Mouse (Mus musculus) forebrain, embryonic 12.5 days (tissue): ENCODE data around the gene Sdf2. TPM values are rescaled to one million over a fixed set of nuclear protein-coding genes. Genes with fewer than 3 reads are reported as not detected.

Experiments used
- ATAC-seq: fragments of 200-750 bp; cut with Nextera tagmentation; 2 replicates; pipeline ENCODE4 v1.8.0; 2017; ENCODE audit warnings: moderate TSS enrichment; ENCODE audit not compliant: low FRiP score
- H3K27ac ChIP-seq: fragments of 300-500 bp; sonication (generic); 2 replicates; pipeline ENCODE4 v1.5.1; 2016; ENCODE audit warnings: mild to moderate bottlenecking
- H3K27me3 ChIP-seq: fragments of 300-500 bp; sonication (generic); 2 replicates; pipeline ENCODE4 v1.6.1; 2016; ENCODE audit warnings: mild to moderate bottlenecking
- H3K36me3 ChIP-seq: fragments of 300-500 bp; sonication (generic); replicated peaks from 2 replicates; pipeline ENCODE4 v1.6.1; 2016; ENCODE audit warnings: mild to moderate bottlenecking
- H3K4me1 ChIP-seq: fragments of 300-500 bp; sonication (generic); 2 replicates; pipeline ENCODE4 v1.6.1; 2016
- H3K4me2 ChIP-seq: fragments of 300-500 bp; sonication (generic); 2 replicates; pipeline ENCODE4 v1.6.1; 2016; ENCODE audit warnings: mild to moderate bottlenecking, moderate library complexity
- H3K4me3 ChIP-seq: fragments of 300-500 bp; sonication (generic); replicated peaks from 2 replicates; pipeline ENCODE4 v1.5.1; 2016; ENCODE audit warnings: mild to moderate bottlenecking
- H3K9ac ChIP-seq: fragments of 300-500 bp; sonication (generic); 2 replicates; pipeline ENCODE4 v1.6.1; 2016; ENCODE audit warnings: mild to moderate bottlenecking
- H3K9me3 ChIP-seq: fragments of 300-500 bp; sonication (generic); 2 replicates; pipeline ENCODE4 v1.6.1; 2016
- WGBS: fragments of 180-500 bp; shearing (Covaris S2); methylation state at CpG from one replicate; pipeline ENCODE4 v1.1.7; 2016; 5-methylcytosine and 5-hydroxymethylcytosine counted together
- polyA plus RNA-seq: library from polyadenylated mRNA; unstranded; fragments of >200 nt; fragmentation: Nextera tagmentation; extraction: Ambion mirVana; gene quantifications from 2 replicates; pipeline ENCODE4 v1.2.1, GENCODE M21; 2016

The Sdf2 gene
- polyA plus RNA-seq, 1 experiment from 2014 or later, result 48.3 TPM

DNA sequence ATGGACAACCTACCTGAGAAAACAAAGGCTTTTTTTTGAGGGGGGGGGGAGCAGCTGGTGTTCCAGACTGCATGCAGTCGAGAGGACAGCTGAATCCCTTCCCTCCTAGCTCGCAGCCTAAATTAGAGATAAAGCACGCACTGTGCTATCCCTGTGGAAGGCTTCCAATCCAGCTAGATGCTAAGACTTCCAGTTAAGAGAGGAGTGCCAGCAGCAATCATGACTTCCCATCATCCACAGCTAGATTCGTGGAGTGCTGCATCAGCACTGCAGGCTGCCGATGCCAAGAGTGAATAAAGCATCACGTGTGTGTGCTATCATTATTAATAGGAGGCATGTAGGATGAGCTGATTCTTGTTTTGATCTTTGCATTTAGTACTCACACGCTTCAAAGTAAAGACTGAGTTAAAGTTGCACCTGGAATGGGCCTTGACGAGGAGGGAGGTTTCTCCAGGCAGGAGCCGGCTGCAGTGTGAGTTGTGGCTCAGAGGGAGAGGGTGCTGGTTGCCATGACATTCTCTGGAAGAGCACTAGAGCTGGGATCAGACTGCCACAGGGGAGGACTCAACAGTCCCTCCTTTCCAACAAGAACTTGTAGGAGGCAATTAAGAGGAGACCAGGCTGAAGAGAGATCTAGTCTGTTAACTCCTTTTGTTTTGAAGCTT, 5.2 kb upstream of the Sdf2 start:
- H3K4me1 ChIP-seq, result peaks cover 21% of the 10 kb centered on the region
- H3K36me3 ChIP-seq, result peaks cover 34% of the 10 kb centered on the region
- no peak for ATAC-seq

GRCm38 (mm10) chr11:78245261-78245626, 302 bp upstream of the Sdf2 start:
- peak overlapping the region; percentile 84 for H3K27ac ChIP-seq
- H3K9ac ChIP-seq, result peak overlapping the region; percentile 89
- H3K36me3 ChIP-seq, result peaks cover 11% of the 10 kb centered on the region
- no peaks in the 10 kb centered on the region for H3K27me3 ChIP-seq
- under 1% methylated on average over 19 of the region's 19 CpGs for WGBS
- H3K4me3 ChIP-seq, result peak overlapping the region; percentile 91
- ATAC-seq, result peak; percentile 62
- H3K9me3 ChIP-seq, result no peaks in the 10 kb centered on the region
- H3K4me1 ChIP-seq, result peaks cover 41% of the 10 kb centered on the region
- peak overlapping the region; percentile 86 for H3K4me2 ChIP-seq

More for the DNA sequence above, 5.2 kb upstream of the Sdf2 start:
- Histone ChIP-seq H3K27me3 (no peaks in the 10 kb centered on the region), H3K9me3 (no peaks in the 10 kb centered on the region), H3K4me3 (no peak overlapping the region), H3K9ac (no peak overlapping the region), H3K4me2 (no peak overlapping the region), H3K27ac (no peak overlapping the region)
- WGBS, result 94% methylated on average over 9 of the region's 9 CpGs

GRCm38 (mm10) chr11:78246318-78247011, 919 bp downstream of the Sdf2 start:
- Histone ChIP-seq H3K27me3 (no peaks in the 10 kb centered on the region), H3K4me2 (peak overlapping the region; percentile 86), H3K4me1 (peaks cover 41% of the 10 kb centered on the region), H3K9ac (peak overlapping the region; percentile 33), H3K9me3 (no peaks in the 10 kb centered on the region), H3K36me3 (peaks cover 15% of the 10 kb centered on the region), H3K27ac (peak overlapping the region; percentile 84), H3K4me3 (peak overlapping the region; percentile 91)
- 53% methylated on average over 7 of the region's 7 CpGs for WGBS
- ATAC-seq, result no peak

DNA sequence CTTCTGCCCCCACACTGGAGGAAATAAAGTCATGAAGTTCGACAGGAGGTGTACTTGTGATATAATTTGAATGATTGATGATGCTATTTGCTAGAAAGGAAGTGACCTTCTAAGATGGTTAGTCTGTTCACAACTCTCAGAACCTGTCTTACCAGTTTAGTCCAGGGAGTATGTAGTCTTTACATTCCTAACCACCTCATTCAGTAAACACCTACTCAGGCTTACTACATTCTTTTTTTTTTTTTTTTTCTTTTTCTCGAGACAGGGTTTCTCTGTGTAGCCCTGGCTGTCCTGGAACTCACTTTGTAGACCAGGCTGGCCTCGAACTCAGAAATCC, 1.4 kb downstream of the Sdf2 start:
- Histone ChIP-seq H3K4me3 (no peak overlapping the region), H3K27me3 (no peaks in the 10 kb centered on the region), H3K36me3 (peaks cover 20% of the 10 kb centered on the region), H3K4me2 (peak overlapping the region; percentile 86), H3K27ac (no peak overlapping the region), H3K9ac (no peak overlapping the region), H3K4me1 (peaks cover 40% of the 10 kb centered on the region), H3K9me3 (no peaks in the 10 kb centered on the region)
- whole genome bisulfite sequencing, result 72% methylated on average over 3 of the region's 3 CpGs
- ATAC-seq, result no peak

GRCm38 (mm10) chr11:78247727-78248140, 2.2 kb downstream of the Sdf2 start:
- Histone ChIP-seq H3K27ac (no peak overlapping the region), H3K4me2 (peak overlapping the region; percentile 31; the same call in 1 of the 2 replicates), H3K9ac (no peak overlapping the region), H3K4me3 (no peak overlapping the region), H3K27me3 (no peaks in the 10 kb centered on the region), H3K9me3 (no peaks in the 10 kb centered on the region), H3K36me3 (peaks cover 26% of the 10 kb centered on the region), H3K4me1 (peaks cover 38% of the 10 kb centered on the region)
- 64% methylated on average over 4 of the region's 4 CpGs for WGBS
- no peak for ATAC-seq

- 100% methylated on average over 1 of the region's 1 CpGs for WGBS
- H3K4me3 ChIP-seq, result no peak overlapping the region
- ATAC-seq, result no peak
- no peak overlapping the region for H3K4me2 ChIP-seq
- peaks cover 28% of the 10 kb centered on the region for H3K36me3 ChIP-seq
- H3K9me3 ChIP-seq, result no peaks in the 10 kb centered on the region
- no peak overlapping the region for H3K9ac ChIP-seq
- H3K27ac ChIP-seq, result no peak overlapping the region
- H3K4me1 ChIP-seq, result no peaks in the 10 kb centered on the region
- H3K27me3 ChIP-seq, result peaks cover 14% of the 10 kb centered on the region; the same call in 1 of the 2 replicates
These were observed 11.1 kb downstream of the Sdf2 start for GRCm38 (mm10) chr11:78256618-78257017.

DNA sequence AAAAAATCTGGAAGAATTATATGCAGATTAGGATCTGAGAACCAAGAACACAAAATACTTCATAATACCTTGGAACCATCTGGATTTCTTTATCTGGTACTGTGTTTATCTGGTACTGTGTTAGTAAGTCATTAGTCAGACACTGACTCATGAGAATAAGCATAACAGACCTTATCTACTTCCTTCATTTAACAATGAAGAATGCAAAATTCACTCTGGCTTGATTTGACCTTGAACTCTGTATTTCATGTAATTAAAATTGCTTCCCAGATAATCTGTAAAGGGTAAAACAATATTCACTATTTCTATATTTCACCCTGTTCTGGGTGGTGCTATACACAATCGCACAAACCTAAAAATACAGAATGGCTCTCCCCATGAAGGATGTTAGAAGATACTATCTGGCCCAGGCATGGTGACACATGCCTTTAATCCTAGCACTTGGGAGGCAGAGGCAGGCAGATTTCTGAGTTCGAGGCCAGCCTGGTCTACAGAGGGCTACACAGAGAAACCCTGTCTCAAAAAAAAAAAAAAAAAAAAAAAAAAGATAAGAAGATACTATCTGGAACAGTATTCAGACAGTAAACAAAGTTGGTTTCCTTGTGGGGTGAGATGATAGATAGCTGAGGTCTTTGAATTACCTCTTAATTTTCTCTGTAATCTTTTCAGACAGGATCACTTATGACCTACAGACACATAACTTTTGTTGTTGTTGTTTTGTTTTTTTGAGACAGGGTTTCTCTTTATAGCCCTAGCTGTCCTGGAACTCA, 15.1 kb downstream of the Sdf2 start:
- peak overlapping the region; percentile 90 for H3K4me3 ChIP-seq
- H3K4me2 ChIP-seq, result peak overlapping the region; percentile 81
- 95% methylated on average over 2 of the region's 2 CpGs for WGBS
- H3K9me3 ChIP-seq, result no peaks in the 10 kb centered on the region
- ATAC-seq, result no peak
- peaks cover 14% of the 10 kb centered on the region; the same call in 1 of the 2 replicates for H3K27me3 ChIP-seq
- H3K27ac ChIP-seq, result no peak overlapping the region
- peaks cover 24% of the 10 kb centered on the region for H3K36me3 ChIP-seq
- peaks cover 11% of the 10 kb centered on the region for H3K4me1 ChIP-seq
- H3K9ac ChIP-seq, result 0 out of 2 replicates have a peak overlapping the region, but pooled peaks have one; percentile 91

GRCm38 (mm10) chr11:78261380-78262352, 16.1 kb downstream of the Sdf2 start, which contains the start of gene 2610507B11Rik:
2610507B11Rik (plus strand) TSS chr11:78261752.
- peak within 1 kb of the TSS; percentile 81 for H3K4me2 ChIP-seq
- H3K27me3 ChIP-seq, result peaks cover 14% of the 10 kb centered on the region; the same call in 1 of the 2 replicates
- H3K27ac ChIP-seq, result peak within 1 kb of the TSS; percentile 86
- H3K4me1 ChIP-seq, result peaks cover 11% of the 10 kb centered on the region
- under 1% methylated on average over 109 of the region's 115 CpGs for WGBS
- peaks cover 32% of the 10 kb centered on the region for H3K36me3 ChIP-seq
- no peaks in the 10 kb centered on the region for H3K9me3 ChIP-seq
- H3K9ac ChIP-seq, result peak within 1 kb of the TSS; percentile 91
- ATAC-seq, result peak; percentile 95
- peak within 1 kb of the TSS; percentile 90 for H3K4me3 ChIP-seq

- peak overlapping the region; percentile 25; the same call in 1 of the 2 replicates for H3K9ac ChIP-seq
- ATAC-seq, result no peak
- H3K9me3 ChIP-seq, result no peaks in the 10 kb centered on the region
- H3K4me3 ChIP-seq, result peak overlapping the region; percentile 90
- peaks cover 14% of the 10 kb centered on the region; the same call in 1 of the 2 replicates for H3K27me3 ChIP-seq
- 2% methylated on average over 8 of the region's 8 CpGs for WGBS
- peaks cover 40% of the 10 kb centered on the region for H3K36me3 ChIP-seq
- no peak overlapping the region for H3K27ac ChIP-seq
- H3K4me2 ChIP-seq, result peak overlapping the region; percentile 81
- H3K4me1 ChIP-seq, result peaks cover 11% of the 10 kb centered on the region
These were observed 17.0 kb downstream of the Sdf2 start for GRCm38 (mm10) chr11:78262550-78262949.

DNA sequence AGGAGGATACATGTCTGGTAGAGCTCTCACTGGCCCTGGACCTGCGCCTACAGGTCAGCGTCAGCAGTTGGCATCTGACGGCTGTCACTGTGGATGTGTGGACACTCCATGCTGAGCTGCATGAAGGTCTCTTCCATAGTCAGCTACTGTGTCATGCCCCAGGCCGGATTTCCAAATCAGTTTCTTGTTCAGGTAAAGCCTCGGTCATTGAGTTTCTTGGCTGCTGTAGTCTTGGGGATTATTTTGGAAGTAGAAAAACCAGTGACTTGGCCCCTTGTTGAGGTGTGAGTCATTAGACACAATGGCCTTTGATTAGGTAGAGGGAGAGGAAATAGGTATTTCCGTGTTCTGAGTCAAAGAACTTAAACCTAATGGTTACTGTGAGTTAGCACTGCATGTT, 20.0 kb downstream of the Sdf2 start:
- no peak overlapping the region for H3K4me2 ChIP-seq
- no peaks in the 10 kb centered on the region for H3K27me3 ChIP-seq
- no peak overlapping the region for H3K9ac ChIP-seq
- H3K9me3 ChIP-seq, result no peaks in the 10 kb centered on the region
- no peak overlapping the region for H3K4me3 ChIP-seq
- H3K4me1 ChIP-seq, result peaks cover 11% of the 10 kb centered on the region
- no peak overlapping the region for H3K27ac ChIP-seq
- 98% methylated on average over 6 of the region's 6 CpGs for WGBS
- peaks cover 68% of the 10 kb centered on the region for H3K36me3 ChIP-seq
- ATAC-seq, result no peak

- no peak overlapping the region for H3K27ac ChIP-seq
- no peaks in the 10 kb centered on the region for H3K27me3 ChIP-seq
- H3K4me2 ChIP-seq, result no peak overlapping the region
- H3K9me3 ChIP-seq, result no peaks in the 10 kb centered on the region
- no peaks in the 10 kb centered on the region for H3K4me1 ChIP-seq
- H3K9ac ChIP-seq, result no peak overlapping the region
- H3K4me3 ChIP-seq, result no peak overlapping the region
- no peak for ATAC-seq
- WGBS, result 93% methylated on average over 13 of the region's 13 CpGs
- H3K36me3 ChIP-seq, result peaks cover 95% of the 10 kb centered on the region
These were observed 26.4 kb downstream of the Sdf2 start for GRCm38 (mm10) chr11:78271986-78272385.
